Mouse (Mus musculus) bone marrow, adult 2 months (tissue): Measurements from ENCODE around the gene Spata19.

ENCODE experiments used
- CTCF ChIP-seq: fragments of 200-500 bp; IDR thresholded peaks from 2 replicates; pipeline ENCODE4 v1.5.1; 2011; ENCODE audit warnings: low read length, control low read depth; ENCODE audit not compliant: control insufficient read depth, insufficient read depth
- POLR2A ChIP-seq: fragments of 200-500 bp; IDR thresholded peaks from 2 replicates; pipeline ENCODE4 v1.6.1; 2011; ENCODE audit warnings: low read depth, mild to moderate bottlenecking, control low read depth, low read length, borderline replicate concordance; ENCODE audit not compliant: control insufficient read depth

DNA sequence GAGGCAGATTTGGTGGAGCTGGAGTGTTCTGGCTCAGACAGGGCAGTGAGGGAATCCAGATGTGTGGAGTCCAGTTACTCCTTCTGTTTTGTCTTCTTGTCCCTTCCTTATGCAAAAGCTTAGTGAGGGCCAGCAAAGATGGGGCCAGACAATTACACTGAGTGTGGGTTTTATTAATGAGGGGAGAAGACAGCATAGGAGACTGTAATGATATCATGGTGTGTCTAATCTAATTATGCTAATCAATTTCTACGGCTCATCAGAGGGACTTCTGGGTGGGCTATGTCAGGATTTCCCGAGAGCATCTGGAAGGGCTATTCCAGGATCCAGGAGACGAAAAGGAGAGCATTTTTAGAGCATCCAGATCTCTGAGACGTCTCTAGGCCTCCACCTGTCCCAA lies 32.0 kb downstream of the Spata19 start:
- TF ChIP-seq CTCF (no peak), POLR2A (no peak)
